Mouse (Mus musculus): ENCODE results near the gene Zbtb25.

Gene Zbtb25

DNA sequence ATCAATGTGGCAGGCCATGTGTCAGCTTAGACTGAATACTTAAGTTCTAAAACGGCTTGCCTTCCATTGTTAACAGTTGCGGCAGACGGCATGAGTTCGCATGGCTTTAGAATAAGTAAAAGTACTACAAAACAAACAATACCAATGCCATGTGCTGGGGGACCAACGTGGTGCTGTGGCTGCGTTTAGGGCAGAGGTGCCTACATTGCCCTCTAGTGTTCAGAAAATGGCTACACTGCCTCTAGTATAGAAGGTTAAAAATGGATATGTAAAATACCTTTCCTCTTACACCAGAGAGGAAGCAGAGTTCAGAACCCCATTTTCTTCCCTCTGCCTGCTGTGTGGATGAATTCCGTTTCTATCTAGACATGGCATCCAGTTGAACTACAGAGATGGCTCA, 7.2 kb upstream of the Zbtb25 start:
- no peak for DNase-seq

DNA sequence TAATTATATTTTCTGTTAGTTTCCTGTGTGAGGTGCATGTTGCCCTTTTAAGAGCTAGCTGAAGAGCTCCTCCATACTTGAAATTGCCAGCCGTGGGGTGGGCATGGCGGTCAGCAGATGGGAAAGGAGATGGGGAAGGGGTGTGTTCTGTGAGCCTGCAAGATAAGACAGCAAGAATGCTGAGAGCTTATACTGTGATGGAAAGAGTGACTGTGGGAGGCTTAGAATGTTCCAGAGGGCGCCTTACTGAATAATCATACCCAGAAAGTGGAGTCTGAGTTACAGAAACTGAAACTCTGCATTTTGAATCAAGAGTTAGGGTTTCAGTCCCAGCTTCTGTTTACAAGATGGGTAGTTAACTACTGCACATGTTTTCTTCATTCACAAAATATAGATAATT, 6.1 kb upstream of the Zbtb25 start:
- DNase-seq = no peak

DNA sequence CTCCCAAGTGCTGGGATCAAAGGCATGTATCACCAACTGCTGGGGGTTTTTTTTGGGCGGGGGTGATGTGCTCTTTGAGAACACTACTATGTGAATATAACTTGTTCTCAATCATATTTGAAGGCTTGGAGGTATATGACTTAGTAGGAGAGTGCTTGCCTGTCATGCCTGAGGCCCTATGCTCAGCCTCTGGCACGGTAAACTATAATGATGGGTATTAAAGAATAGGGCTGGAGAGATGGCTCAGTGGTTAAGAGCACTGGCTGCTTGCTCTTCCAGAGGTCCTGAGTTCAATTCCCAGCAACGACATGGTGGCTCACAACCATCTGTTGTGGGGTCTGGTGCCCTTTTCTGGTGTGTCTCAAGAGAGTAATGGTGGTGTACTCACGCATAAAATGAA, 5.5 kb upstream of the Zbtb25 start:
- no peak for DNase-seq

- no peak for DNase-seq
These were observed 4.6 kb upstream of the Zbtb25 start for GRCm38 (mm10) chr12:76373991-76374390.

GRCm38 (mm10) chr12:76372881-76373818, 3.7 kb upstream of the Zbtb25 start:
- DNase-seq = no peak

DNA sequence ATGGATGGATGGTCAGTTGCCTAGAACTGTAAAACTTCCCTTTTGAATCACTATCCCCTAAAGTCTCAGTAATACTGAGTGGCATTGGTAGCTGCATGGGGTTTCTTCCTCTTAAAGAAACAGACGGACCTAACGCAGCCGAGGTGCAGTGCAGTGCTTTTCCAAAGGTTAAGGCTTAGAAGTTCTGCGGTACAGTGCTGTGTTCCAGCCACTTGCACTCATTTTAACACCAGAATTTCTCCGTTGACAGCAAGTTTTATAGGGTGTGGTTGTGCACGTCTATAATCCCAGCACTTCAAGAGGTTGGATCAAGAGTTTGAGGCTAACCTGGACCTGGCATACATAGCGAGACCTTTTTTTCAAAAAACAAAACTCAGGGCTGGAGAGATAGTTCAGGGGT, 2.6 kb upstream of the Zbtb25 start:
- DNase-seq = no peak

- DNase-seq = peak; percentile 64
These were observed 1.6 kb upstream of the Zbtb25 start for GRCm38 (mm10) chr12:76370831-76371571.

DNA sequence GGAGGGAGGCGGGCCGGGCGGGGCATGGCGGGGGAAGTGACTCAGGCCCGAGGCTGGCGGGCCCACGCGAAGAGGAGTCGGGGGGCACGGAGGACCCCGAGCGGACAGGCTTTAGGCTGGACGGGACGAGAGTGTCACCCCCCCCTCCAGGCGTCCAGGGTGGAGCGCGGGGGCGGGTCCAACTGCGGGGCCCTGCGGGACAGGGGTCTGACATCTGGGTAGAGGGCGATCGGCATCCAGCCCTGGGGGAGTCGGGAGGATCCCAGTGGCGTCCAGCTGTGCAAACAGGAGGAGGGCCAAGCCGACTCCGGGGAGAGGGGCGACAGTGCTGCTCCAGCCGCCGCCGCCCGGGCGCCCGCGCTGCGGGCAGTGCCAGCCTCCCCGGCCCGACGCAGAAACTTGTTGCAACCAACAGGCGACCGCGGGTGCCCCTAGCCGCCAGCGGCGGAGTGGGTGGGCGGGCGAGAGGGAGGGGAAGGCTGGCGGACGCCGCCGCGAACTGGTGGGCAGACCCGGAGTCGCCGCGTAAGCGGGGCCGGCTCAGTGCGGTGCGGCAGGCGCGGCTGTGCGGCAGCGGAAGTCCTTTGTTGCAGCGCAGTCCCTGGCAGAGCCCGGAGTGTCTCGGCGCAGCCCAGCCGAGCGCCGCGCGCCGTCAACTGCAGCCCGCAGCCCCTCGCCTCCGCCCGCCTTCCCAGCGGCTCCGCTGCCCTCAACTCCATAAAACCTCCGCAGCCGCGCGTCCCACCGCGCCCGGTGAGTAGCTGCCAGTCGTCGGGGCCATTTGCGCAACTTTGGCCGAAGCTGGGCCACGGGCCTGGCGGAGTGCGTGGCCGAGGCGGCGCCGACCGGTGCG, 802 bp upstream of the Zbtb25 start, which contains the start of gene Zbtb1:
Zbtb1 (plus strand) TSS at position 289 of the 853 bp plus-strand sequence.
- DNase-seq = peak; percentile 80

GRCm38 (mm10) chr12:76368790-76369205, 604 bp downstream of the Zbtb25 start:
- DNase-seq = peak; percentile 52

DNA sequence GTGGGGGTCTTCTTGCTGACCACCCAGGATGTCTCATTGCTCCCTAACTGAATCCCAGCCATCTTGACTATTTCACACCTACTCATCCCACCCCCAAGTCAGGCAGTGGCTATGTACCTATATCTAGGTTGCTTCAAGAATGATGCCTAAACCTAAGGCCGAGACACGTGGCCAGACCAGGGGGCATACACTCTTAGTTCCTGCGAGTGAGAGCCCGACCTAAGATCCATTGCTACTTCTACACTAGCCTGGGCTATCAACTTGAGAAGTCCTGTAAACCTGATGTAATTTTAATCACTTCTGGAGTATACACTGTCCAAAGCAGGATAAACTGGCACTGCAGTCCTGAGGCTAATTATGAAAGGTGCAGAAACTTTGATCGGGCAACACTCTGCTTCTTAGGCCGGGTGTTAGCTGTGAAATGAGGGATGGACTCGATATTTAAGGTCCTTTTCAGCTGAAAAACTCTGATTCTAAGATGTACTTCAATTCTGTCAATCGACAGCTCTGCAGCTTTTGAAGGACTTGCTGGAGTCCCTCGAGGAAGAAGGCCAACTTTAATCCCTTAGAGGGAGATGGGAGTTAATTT, 1.1 kb downstream of the Zbtb25 start:
- DNase-seq = no peak

DNA sequence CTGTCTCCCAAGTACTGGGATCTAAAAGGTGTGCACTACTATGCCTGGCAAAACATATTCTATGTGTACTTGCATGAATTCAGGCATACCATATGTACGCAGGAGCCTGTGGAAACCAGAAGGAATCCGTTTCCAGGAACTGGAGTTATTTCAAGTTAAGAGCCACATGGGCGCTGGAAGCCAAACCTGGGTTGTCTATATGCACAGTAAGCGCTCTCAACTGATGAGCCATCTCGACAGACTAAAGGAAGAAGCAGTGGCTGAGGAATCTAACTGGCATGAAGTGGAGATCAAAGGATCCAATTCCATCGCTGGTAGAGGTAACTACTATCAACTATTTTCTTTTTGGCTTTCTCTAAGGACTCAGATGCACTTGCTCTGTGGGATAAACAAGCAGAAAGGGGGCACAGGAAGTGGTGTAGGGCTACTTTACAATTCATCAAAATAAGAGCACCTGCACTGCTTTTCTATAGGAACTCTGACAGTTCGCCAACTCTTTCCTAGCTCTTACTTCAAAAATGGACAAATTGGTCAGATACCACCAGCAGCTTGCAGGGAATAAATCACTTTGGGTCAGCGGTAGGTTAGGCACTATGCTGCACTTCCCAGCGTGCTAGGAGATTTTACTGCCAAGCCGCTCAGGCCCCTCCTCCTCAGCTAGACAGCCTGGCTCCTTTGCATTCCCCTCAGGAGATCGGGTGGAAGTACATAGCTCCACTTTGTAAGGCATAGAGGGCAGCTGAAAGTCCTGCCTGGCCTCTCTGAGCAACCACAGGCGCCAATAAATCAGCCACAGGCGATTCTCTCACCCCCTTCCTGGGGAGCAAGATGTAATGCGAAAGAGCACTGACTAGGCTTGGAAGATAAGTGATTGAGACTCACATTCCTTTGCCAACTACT, 2.1 kb downstream of the Zbtb25 start:
- no peak for DNase-seq

GRCm38 (mm10) chr12:76366276-76366675, 3.1 kb downstream of the Zbtb25 start:
- DNase-seq = no peak

DNA sequence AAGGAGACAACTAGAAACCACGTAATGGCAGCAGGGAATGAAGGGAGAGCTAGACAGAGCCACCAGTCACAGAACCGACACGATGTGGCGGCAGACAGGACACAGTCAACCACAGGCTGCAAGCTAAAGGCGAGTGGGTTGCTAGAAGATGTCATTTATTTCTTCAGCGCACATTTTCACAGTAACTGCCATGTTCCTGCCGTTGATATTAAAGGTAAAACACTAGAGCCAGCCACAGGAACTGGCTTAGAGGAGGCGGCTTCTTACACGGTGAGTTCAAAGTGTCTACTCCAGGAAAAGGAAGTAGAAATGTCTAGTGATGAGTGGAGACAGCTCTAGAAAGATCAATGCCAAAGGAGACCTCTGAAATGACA, 7.1 kb downstream of the Zbtb25 start:
- DNase-seq = no peak

DNA sequence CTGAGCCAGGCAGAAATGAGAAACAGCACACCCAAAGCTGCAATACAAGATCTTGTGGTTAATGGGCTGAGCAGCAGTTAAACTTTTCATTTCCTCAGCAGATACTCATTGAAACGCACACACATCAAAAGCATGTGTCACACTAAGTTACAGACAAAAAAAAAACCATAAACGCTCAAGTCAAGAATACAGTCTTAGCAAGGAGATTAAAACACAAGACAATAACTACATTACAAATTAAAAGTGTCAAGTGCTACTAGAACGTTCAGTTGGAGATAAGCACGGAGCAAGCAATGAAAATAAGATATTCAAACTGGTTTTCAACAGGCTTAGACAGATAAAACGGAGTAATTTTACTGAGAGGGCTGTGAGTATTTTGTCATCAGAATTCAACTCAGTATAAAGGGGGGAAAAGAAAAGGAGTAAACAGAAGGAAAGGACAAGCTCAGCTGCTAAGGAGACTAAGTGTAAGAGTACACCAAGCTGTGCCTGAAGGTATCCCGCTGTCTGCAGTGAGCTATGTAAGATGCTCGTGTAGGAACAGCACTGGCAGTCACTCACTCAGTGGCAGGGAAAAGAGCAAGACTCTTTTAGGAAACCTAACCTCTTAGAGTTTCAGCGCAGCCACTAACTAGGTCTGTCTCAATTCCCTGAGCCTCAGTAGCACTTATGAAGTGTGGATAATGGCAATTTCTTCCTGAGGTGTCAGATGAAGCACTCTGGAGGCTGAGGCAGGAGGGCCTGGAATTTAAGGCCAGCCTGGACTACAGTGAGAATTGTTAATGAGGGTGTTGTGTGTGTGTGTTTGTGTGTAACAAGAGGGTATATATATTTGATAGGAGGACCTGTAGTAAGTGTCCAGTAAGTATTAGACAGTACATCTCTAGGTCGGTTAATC, 7.7 kb downstream of the Zbtb25 start:
- no peak for DNase-seq

DNA sequence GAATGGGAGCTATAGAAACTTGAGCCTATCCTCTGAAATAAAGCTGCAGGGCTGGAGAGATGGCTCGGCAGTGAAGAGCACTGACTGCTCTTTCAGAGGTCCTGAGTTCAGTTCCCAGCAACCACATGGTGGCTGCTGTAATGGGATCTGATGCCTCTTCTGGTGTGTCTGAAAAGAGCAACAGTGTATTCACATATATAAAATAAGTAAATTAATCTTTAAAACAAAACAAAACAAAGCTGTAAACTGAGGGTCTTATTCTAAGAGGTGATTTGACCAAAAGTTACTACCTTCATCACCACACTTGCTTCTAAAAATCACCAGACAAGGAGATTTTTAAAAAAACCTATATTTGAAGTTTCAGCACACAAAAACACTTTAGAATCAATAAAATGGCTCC, 8.5 kb downstream of the Zbtb25 start:
- no peak for DNase-seq

DNA sequence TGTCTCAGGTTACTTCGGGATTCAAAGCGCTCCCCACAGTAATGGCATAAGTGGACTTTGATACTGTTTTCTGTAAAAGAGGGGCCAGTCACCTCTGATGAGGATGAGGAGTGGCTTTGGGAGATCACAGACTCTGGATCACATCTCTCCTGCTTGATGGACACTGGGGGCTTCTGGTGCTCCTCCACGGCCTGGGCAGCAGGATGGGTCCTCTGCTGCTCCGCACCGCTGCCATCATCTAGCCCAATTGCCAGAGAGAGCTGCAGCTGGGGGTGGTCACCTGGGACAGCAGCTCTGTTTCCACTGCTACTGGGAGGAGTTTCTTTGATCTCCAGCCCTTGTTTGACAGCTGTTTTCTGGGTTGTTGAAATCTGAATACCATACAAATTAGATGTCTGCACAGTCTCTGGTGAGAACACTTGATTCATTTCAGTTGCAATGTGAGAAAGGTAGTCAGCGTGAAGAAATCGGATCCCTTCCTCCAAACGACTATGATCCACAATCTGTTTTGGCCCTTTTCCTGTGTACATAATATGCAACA, 19.7 kb downstream of the Zbtb25 start:
- no peak for DNase-seq

GRCm38 (mm10) chr12:76345759-76346455, 23.5 kb downstream of the Zbtb25 start:
- DNase-seq = no peak

GRCm38 (mm10) chr12:76341080-76341479, 28.3 kb downstream of the Zbtb25 start:
- peak; percentile 35 for DNase-seq

All from right cerebral cortex, postnatal 14 days (tissue).